Mouse (Mus musculus) left cerebral cortex, adult 8-10 months (tissue): ENCODE data around the gene Gatad2b. TPM values are rescaled to one million over a fixed set of nuclear protein-coding genes. Genes with fewer than 3 reads are reported as not detected.

Experiments used
- DNase-seq, 2 experiments: peaks; one replicate each; pipeline ENCODE4 v3.0.0; 2022; ENCODE audit warnings: low spot score in 2 of 2
- total RNA-seq, 4 experiments: library from RNA; stranded (reverse); gene quantifications; 2 replicates each; pipeline ENCODE4 v1.2.4; 2022

Gene Gatad2b
- total RNA-seq, 4 experiments from 2014 or later, result 90.4 to 99.8 (median 96.4) TPM

- DNase-seq, result no peak
Observed at GRCm38 (mm10) chr3:90378496-90378895, 85.5 kb downstream of the Gatad2b start.

- no peak for DNase-seq
Observed at GRCm38 (mm10) chr3:90381727-90382126, 88.7 kb downstream of the Gatad2b start.

- no peak for DNase-seq
Observed at GRCm38 (mm10) chr3:90383690-90384089, 90.7 kb downstream of the Gatad2b start.

GRCm38 (mm10) chr3:90384851-90385375, 91.9 kb downstream of the Gatad2b start:
- no peak for DNase-seq

DNA sequence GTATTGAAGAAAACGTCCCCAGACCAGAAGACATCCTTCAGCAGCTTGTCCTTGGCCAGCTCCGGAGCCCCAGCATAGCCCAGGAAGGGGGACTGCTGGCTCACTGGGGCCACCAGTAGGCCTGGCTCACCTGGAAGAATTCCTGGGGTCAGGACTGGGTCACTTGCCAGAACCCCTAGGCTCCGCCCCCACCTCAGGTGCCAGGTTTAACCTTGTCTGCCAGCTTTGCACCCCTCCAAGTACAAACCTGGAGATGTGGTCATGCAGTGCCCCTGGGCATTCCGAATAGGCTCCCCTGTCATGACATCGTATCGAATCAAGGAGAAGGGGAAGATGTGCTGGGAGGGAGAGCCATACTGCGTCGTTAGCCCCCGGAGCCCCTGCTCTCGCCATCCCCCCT, 93.8 kb downstream of the Gatad2b start:
- DNase-seq, result no peak

DNA sequence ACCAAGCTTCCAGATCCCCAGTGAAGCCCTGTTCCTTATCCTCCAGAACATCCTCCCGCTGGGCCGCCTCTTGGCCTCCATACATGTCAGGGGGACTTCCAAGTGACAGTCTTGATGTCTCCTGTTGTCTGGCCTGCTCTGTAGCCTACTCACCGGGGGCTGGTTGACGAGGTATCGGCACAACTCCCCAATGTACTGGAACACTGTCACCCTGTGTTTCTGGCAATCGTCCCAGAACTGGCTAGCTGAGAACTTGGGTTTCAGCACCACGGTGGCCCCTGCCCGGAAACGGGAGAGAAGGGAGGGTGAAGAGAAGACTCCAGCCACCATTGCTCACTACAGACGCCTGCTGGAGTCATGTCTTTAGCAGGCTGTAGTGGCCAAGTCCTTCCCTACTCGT, 94.5 kb downstream of the Gatad2b start:
- no peak for DNase-seq

GRCm38 (mm10) chr3:90388192-90388591, 95.2 kb downstream of the Gatad2b start:
- no peak for DNase-seq

DNA sequence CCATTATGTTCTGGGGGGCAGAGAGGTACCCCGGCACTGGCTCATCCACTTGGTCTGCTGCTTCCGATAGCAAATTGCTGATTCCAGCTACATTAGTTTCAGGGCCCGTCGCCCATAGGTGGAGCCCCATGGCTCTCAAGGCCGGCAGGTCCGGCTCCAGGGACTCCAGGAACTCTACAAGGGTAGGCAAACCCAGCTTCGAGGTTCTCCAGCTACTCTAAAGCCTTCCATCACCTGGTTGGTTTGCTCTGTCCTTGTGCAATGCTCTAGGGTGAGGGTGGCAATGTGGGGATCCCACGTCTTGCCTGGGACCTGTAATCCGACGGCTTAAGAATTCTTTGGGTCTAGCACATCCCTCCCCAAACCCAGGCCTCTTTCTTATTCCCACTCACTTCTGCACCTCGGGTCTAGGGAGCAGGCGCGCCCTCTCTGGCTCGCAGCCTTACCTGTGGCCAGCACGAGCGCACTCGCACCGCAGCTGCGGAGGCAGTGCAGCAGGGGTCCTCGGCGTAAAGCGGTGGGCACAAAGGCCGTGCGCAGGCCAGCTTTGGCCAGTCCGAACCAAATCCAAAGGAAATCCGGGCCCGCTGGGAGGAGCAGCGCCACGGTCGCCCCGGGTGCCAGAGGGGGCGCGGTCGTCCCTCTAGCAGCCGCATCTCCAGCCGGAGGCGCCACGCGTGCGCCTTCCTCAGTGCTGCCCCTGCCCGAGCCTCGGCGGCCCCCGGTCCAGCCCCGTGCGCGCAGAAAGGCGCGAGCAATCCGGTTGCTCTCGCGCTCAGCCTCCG, 95.9 kb downstream of the Gatad2b start:
- no peak for DNase-seq

GRCm38 (mm10) chr3:90389511-90390490, 96.8 kb downstream of the Gatad2b start, which contains the start of gene Slc27a3:
Gene Slc27a3 (minus strand): TSS chr3:90389938.
- no peak for DNase-seq

GRCm38 (mm10) chr3:90391004-90391403, 98.0 kb downstream of the Gatad2b start:
- no peak for DNase-seq

DNA sequence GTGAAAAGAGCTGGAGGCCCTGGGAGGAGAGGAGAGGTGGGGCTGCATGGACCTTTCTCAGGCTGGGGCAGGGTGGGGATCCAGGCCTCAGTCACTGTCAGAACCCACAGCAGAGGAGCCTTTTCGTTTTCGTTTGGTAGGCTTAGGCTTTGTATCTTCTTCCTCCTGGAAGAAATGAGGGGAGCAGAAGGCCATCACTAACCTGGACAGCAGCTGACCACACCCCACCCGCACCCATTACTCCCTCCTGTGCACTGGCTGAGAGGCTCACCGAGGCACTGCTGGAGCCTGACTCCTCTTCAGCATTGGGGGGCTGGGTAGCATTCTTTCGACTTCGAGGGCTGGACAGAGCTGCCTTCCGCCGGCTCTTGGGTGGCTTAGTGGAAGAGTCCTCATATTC, 99.0 kb downstream of the Gatad2b start:
- DNase-seq, result no peak

DNA sequence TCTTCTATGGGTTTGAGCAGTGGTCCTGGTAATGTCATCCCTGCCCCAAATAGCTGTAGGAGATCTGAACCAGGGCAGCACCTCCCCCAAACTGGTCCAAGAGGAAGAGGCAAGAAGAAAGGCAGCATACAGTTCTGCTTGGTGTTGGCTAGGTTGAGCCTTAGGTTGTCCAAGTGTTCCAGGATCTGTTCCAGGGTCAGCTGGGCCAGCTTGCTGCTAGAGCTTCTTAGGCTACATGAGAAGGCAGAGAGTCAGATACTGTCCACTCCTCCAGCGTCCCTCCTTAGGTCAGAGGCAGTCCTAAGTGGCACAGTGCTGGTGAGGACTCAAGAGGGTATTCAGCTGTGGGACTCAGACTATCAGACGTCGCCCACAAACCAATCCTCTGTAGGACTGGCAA, 99.7 kb downstream of the Gatad2b start:
- no peak for DNase-seq

- DNase-seq, result no peak
Observed at GRCm38 (mm10) chr3:90395629-90396028, 102.7 kb downstream of the Gatad2b start.

DNA sequence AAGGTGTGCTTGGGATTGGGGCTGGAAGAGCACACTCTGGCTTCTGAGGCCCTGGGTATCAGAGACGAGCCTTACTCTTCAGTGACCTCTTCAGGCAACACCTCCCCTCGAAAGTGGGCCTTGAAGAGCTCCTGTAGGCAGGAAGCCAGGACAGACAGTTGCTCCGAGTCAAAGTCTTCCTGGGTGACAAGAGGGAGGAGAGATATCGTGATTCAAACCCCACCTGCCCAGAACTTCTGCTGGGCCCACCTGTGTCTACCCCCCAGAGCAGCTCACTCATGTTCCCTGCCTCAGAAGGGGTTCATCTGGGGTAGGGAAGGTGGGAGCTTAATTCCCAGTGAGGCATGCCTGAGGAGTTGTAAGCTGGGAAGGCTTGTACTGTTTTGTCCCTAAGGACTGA, 108.0 kb downstream of the Gatad2b start:
- DNase-seq, result no peak

DNA sequence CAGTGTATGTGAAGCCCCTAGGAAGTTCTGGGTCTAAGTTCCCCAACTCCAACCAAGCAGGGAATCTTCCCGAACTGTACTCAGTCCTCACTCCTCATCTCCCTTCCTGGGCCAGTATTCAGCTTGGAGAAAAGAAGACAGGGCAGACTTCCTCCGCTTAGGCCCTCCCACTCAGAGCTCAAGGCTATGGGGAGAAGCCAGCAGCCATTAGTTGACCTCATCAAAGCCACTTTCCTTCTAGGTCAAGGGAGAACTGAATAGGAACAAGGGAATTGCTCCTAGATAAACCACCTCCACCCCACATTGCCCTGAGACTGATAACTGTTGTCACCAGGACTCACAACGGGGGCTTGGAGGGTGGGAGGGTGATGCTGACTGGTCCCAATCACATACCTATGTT, 111.1 kb downstream of the Gatad2b start:
- no peak for DNase-seq

- no peak for DNase-seq
Observed at GRCm38 (mm10) chr3:90404609-90405008, 111.6 kb downstream of the Gatad2b start.

GRCm38 (mm10) chr3:90406414-90406813, 113.4 kb downstream of the Gatad2b start:
- no peak for DNase-seq

GRCm38 (mm10) chr3:90408721-90409120, 115.7 kb downstream of the Gatad2b start:
- no peak for DNase-seq

DNA sequence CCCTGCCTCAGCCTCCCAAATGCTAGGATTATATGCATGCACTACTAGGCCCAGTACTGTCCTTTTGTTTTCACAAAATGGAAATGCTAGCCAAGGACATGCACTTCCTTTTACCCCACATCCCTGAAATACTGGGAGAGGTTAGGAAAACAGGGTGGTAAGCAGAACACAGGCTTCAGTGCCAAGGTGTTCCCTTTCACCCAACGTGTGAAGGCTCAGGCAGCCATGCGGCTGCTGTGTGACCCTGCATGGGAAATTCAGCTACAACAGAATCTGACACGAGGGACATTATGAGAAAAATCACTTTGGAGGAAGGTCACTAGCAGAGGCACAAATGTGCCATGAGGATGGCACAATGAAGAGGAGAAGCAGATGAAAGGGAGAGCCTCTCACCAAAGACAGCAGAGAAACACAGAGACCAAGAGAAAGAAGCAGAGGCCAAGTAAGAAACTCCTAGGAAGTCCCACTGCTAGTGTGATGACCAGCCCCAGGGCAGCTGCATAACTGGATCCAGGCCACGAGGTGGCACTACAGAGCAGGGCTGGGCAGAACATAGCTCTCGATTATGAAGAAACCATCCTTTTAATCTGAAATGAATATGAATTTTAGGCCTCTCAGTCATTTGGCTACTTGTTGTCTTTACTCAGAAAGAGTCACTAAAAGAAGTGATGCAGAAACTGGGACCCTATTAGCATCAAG, 119.5 kb downstream of the Gatad2b start:
- DNase-seq, result peak in 1 of 2 experiments; percentile 38

- DNase-seq, result no peak
Observed at GRCm38 (mm10) chr3:90413011-90413396, 120.0 kb downstream of the Gatad2b start.
